7 mouse cellular contexts compared by ENCODE assay signal in the genomic region with DNA sequence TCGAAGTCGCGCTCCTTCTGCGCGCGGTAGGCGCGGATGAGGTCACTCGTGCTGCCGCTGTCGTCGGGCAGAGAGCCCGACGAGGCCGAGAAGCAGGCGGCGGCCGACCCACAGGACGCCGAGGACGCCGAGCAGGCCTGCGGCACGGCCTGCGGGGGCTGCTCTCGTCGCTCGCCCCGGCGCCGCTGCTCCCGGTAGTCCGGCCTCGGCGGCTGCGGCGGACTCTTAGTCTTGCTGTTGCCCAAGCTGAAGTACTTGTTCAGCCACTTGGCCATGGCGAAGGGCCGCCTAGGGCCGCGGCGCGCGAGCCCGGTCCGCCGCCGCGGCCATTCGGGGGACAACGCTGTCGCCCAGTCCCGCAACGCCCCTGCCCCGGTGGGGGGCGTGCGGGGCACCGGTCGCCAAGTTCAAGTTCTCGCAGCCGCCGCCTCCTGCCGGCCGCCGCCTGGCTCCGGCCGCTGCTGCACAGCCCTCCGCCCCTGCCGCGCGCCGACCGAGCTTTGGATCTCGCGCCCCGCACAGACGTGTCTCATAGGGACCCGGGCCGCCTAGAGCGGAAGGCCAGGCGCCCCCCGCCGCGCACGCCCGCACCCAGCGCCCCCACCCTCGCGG. TPM values are rescaled to one million over a fixed set of nuclear protein-coding genes. Genes with fewer than 3 reads are reported as not detected.
DNase-seq lines count a peak whose midpoint lies in the region; ATAC-seq and TF ChIP-seq lines count a peak whose summit lies in the region.

No protein-coding gene starts in this region.

- DNase-seq in 3134 (ENCODE audit: extremely low read depth, insufficient read length, low spot score) (peak; percentile 84), 3T3-L1 (ENCODE audit: low read depth, low spot score) (peak; percentile 24)
- DNase-seq in cerebellum, postnatal 25 days: peak; percentile 43 to 44
- DNase-seq in kidney, postnatal 0 days (ENCODE audit: low spot score): peak; percentile 48
- peak; percentile 59 for DNase-seq in lung, postnatal 36 days

- peak overlapping the region; percentile 85 for H3K27ac ChIP-seq in heart, embryonic 11.5 days (ENCODE audit: low read depth, low read length)
- peak overlapping the region; percentile 84 for H3K27ac ChIP-seq in kidney, postnatal 0 days
- H3K27ac ChIP-seq in testis, adult 2 months (ENCODE audit: control insufficient read depth, insufficient read depth, low read depth, low read length): peak overlapping the region; percentile 18; the same call in 1 of the 2 replicates

- ATAC-seq in heart, embryonic 11.5 days (replicated peaks; ENCODE audit: insufficient number of reproducible peaks, low FRiP score, low TSS enrichment): peak; percentile 56
- ATAC-seq in kidney, postnatal 0 days (replicated peaks; ENCODE audit: low FRiP score, low read depth): peak; percentile 38

- no peaks in the 10 kb centered on the region; the same call in 1 of the 2 replicates for H3K27me3 ChIP-seq in heart, embryonic 11.5 days (ENCODE audit: control insufficient read depth, insufficient read depth, low read length)
- no peaks in the 10 kb centered on the region for H3K27me3 ChIP-seq in kidney, postnatal 0 days (ENCODE audit: insufficient read depth, low read length)
- no peaks in the 10 kb centered on the region; the same call in 1 of the 2 replicates for H3K27me3 ChIP-seq in testis, adult 2 months (ENCODE audit: control insufficient read depth, insufficient read depth, low read length)

- WGBS in heart, embryonic 11.5 days (ENCODE audit: insufficient replicate concordance): under 1% methylated on average over 76 of the region's 89 CpGs
- under 1% methylated on average over 62 of the region's 89 CpGs for WGBS in kidney, postnatal 0 days

- H3K36me3 ChIP-seq in heart, embryonic 11.5 days (ENCODE audit: control insufficient read depth, insufficient read depth, low read length): 0 out of 2 replicates have a peak, but pooled peaks cover 2% of the 10 kb centered on the region
- H3K36me3 ChIP-seq in kidney, postnatal 0 days (ENCODE audit: insufficient read depth, low read length): no peaks in the 10 kb centered on the region
- H3K36me3 ChIP-seq in testis, adult 2 months (ENCODE audit: control insufficient read depth, insufficient read depth, low read length): no peaks in the 10 kb centered on the region

- H3K9ac ChIP-seq in heart, embryonic 11.5 days (ENCODE audit: low read depth, low read length): peak overlapping the region; percentile 92
- H3K9ac ChIP-seq in kidney, postnatal 0 days (ENCODE audit: low read depth, low read length): peak overlapping the region; percentile 83

- no peak for TF ChIP-seq CTCF in kidney, postnatal 0 days (IDR thresholded peaks at IDR 0.05; ENCODE audit: low read depth)
- no peak for TF ChIP-seq CTCF in testis, adult 2 months (IDR thresholded peaks at IDR 0.05; ENCODE audit: control insufficient read depth, insufficient read depth, insufficient replicate concordance, low read depth, low read length)

- no peaks in the 10 kb centered on the region for H3K9me3 ChIP-seq in heart, embryonic 11.5 days (replicated peaks; ENCODE audit: control insufficient read depth, low read length)
- H3K9me3 ChIP-seq in kidney, postnatal 0 days (replicated peaks; ENCODE audit: low read length): no peaks in the 10 kb centered on the region

- peak overlapping the region; percentile 77 for H3K4me2 ChIP-seq in heart, embryonic 11.5 days
- H3K4me2 ChIP-seq in kidney, postnatal 0 days (ENCODE audit: low read length): peak overlapping the region; percentile 95

- TF ChIP-seq POLR2A in testis, adult 2 months (IDR thresholded peaks at IDR 0.05; ENCODE audit: control insufficient read depth, low read depth, low read length): no peak

- peak overlapping the region; percentile 90 for H3K4me3 ChIP-seq in heart, embryonic 11.5 days (ENCODE audit: low read depth, low read length)
- H3K4me3 ChIP-seq in kidney, postnatal 0 days (replicated peaks; ENCODE audit: low read depth, low read length): peak overlapping the region; percentile 69
- peak overlapping the region; percentile 74 for H3K4me3 ChIP-seq in testis, adult 2 months (ENCODE audit: control insufficient read depth, low read depth, low read length)

- H3K4me1 ChIP-seq in heart, embryonic 11.5 days (ENCODE audit: control insufficient read depth, insufficient read depth, low read length): peaks cover 34% of the 10 kb centered on the region
- H3K4me1 ChIP-seq in kidney, postnatal 0 days (replicated peaks; ENCODE audit: insufficient read depth, low read length): peaks cover 27% of the 10 kb centered on the region
- peaks cover 31% of the 10 kb centered on the region for H3K4me1 ChIP-seq in testis, adult 2 months (ENCODE audit: control insufficient read depth, insufficient read depth, low read length)

RNA-seq across cellular contexts. Expression of a gene that starts 2.2 kb away (rescaled TPM):
- 9.2 and 11.1 TPM in 2 replicates for polyA plus RNA-seq in heart, embryonic 11.5 days (2014; fragmentation: Nextera tagmentation; extraction: Ambion mirVana)
- polyA plus RNA-seq in kidney, postnatal 0 days (2015; fragmentation: Nextera tagmentation; extraction: Ambion mirVana): 5.4 and 6.6 TPM in 2 replicates
- 7.3 and 8.7 TPM in 2 replicates for polyA plus RNA-seq in testis, adult 2 months (2012; rRNA removed)

Comparison
In these comparisons a context has a peak if more than half of its experiments do, and no peak if none do; other contexts are left out.
1. Peak in every context shown above with its lines: DNase-seq, ATAC-seq, H3K4me3 ChIP-seq and H3K27ac ChIP-seq.
2. DNase-seq: peak in every context shown above with its lines; median percentile 84 in 3134; 59 in lung, postnatal 36 days; 48 in kidney, postnatal 0 days; 44 in cerebellum, postnatal 25 days; 24 in 3T3-L1.
3. H3K27ac ChIP-seq: peak in every context shown above with its lines; median percentile 85 in heart, embryonic 11.5 days; 84 in kidney, postnatal 0 days; 18 in testis, adult 2 months.